Mouse (Mus musculus): Measurements from ENCODE around the gene Ano10.

GRCm38 (mm10) chr9:122144776-122145175 is 149.4 kb downstream of the Ano10 start:
- TF ChIP-seq GATA1 (IDR thresholded peaks at IDR 0.05; ENCODE audit: borderline replicate concordance, low read length): no peak
- TF ChIP-seq CTCF (IDR thresholded peaks at IDR 0.05; ENCODE audit: low read depth, low read length): 0 out of 2 replicates have a peak, but pooled peaks have one; percentile 17
- no peak for TF ChIP-seq TAL1 (conservative IDR thresholded peaks at IDR 0.05; ENCODE audit: low read depth, low read length)
- TF ChIP-seq GATA2 (IDR thresholded peaks at IDR 0.05; ENCODE audit: borderline replicate concordance, low read depth, low read length): no peak

Measured in G1E (cell line).